Mouse (Mus musculus) kidney, adult 8-10 months (tissue): ENCODE results near the gene Isg20.

Source experiments
- DNase-seq, 2 experiments: peaks; one replicate each; pipeline ENCODE4 v3.0.0; 2022

Isg20 gene

DNA sequence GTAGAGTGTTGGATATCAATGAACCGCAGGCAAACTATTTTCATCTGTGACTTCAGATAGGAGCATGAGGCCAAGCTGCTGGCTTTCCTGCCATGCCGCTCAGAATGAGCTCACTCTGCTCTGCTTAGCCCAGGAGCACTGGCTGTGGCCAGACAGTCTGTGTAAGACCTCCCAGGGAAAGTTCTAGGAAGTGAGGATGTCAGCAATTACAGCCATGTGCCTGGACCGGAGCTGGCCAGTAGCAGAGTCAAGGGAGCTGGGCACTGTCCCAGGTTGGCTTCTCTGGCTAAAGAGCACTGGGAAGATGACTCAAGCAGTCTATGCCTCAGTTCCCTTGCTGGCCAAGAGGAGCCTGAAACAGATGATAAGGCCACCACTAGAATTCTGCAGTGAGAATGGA is 50.7 kb downstream of the Isg20 start:
- no peak for DNase-seq
